Mouse (Mus musculus): ENCODE data around the gene Slc2a6.
A peak's percentile ranks its signal among the peaks of the same experiment; 100 is the strongest.

Gene Slc2a6

GRCm38 (mm10) chr2:27032361-27032760, 4.6 kb upstream of the Slc2a6 start:
- no peak for DNase-seq

- no peak for DNase-seq
Observed at GRCm38 (mm10) chr2:27028437-27029015, 728 bp upstream of the Slc2a6 start.

GRCm38 (mm10) chr2:27026857-27027617, 761 bp downstream of the Slc2a6 start:
- DNase-seq, result no peak

GRCm38 (mm10) chr2:27026332-27026731, 1.5 kb downstream of the Slc2a6 start:
- no peak for DNase-seq

- DNase-seq, result no peak
Observed at GRCm38 (mm10) chr2:27025545-27025944, 2.3 kb downstream of the Slc2a6 start.

- DNase-seq, result no peak
Observed at GRCm38 (mm10) chr2:27024136-27024535, 3.7 kb downstream of the Slc2a6 start.

- no peak for DNase-seq
Observed at GRCm38 (mm10) chr2:27022612-27023011, 5.2 kb downstream of the Slc2a6 start.

- DNase-seq, result no peak
Observed at GRCm38 (mm10) chr2:27021103-27021502, 6.7 kb downstream of the Slc2a6 start.

GRCm38 (mm10) chr2:27019530-27019929, 8.3 kb downstream of the Slc2a6 start:
- no peak for DNase-seq

GRCm38 (mm10) chr2:27017802-27018201, 10.0 kb downstream of the Slc2a6 start:
- DNase-seq, result peak; percentile 43 to 81

GRCm38 (mm10) chr2:27009714-27010244, 18.0 kb downstream of the Slc2a6 start, which contains the start of gene Cacfd1:
TSS of gene Cacfd1 (plus strand) at chr2:27009926.
- peak; percentile 84 to 85 for DNase-seq

GRCm38 (mm10) chr2:27007701-27008100, 20.1 kb downstream of the Slc2a6 start:
- no peak for DNase-seq

GRCm38 (mm10) chr2:27006255-27006654, 21.5 kb downstream of the Slc2a6 start:
- no peak for DNase-seq

- no peak for DNase-seq
Observed at GRCm38 (mm10) chr2:26997993-26998392, 29.8 kb downstream of the Slc2a6 start.

- DNase-seq, result no peak
Observed at GRCm38 (mm10) chr2:26997498-26997897, 30.3 kb downstream of the Slc2a6 start.

GRCm38 (mm10) chr2:26993936-26994335, 33.9 kb downstream of the Slc2a6 start:
- no peak for DNase-seq

GRCm38 (mm10) chr2:26984640-26985039, 43.2 kb downstream of the Slc2a6 start:
- no peak for DNase-seq

- DNase-seq, result no peak
Observed at GRCm38 (mm10) chr2:26984179-26984578, 43.6 kb downstream of the Slc2a6 start.

GRCm38 (mm10) chr2:26980361-26980760, 47.4 kb downstream of the Slc2a6 start:
- no peak for DNase-seq

- DNase-seq, result peak; percentile 13
Observed at GRCm38 (mm10) chr2:26973960-26974359, 53.8 kb downstream of the Slc2a6 start.

GRCm38 (mm10) chr2:26973116-26973515, 54.7 kb downstream of the Slc2a6 start, which contains the start of gene Adamts13:
TSS of gene Adamts13 (plus strand) at chr2:26973416.
- DNase-seq, result no peak

Measured in spleen, adult 18-20 months (tissue).